Mouse (Mus musculus) ES-CJ7 (cell line): ENCODE measurements around the gene Trim31.

Experiments used
- DNase-seq: peaks from one replicate; pipeline ENCODE4 v3.0.0; 2011; ENCODE audit warnings: low read depth, low spot score

Trim31 gene

GRCm38 (mm10) chr17:36944121-36944775 lies 46.3 kb downstream of the Trim31 start:
- no peak for DNase-seq

GRCm38 (mm10) chr17:36947051-36947819 lies 49.3 kb downstream of the Trim31 start:
- DNase-seq, result no peak

- no peak for DNase-seq
Measured at GRCm38 (mm10) chr17:36948286-36948685, 50.4 kb downstream of the Trim31 start.

- no peak for DNase-seq
Measured at GRCm38 (mm10) chr17:36949265-36949664, 51.3 kb downstream of the Trim31 start.

- DNase-seq, result peak; percentile 99
Measured at GRCm38 (mm10) chr17:36950981-36951947, 53.3 kb downstream of the Trim31 start, which contains the start of gene Ppp1r11. Ppp1r11 (minus strand) TSS chr17:36951741.

- DNase-seq, result no peak
Measured at GRCm38 (mm10) chr17:36952631-36953030, 54.7 kb downstream of the Trim31 start.

GRCm38 (mm10) chr17:36953062-36953461 lies 55.1 kb downstream of the Trim31 start:
- DNase-seq, result no peak

- DNase-seq, result peak; percentile 100
Measured at GRCm38 (mm10) chr17:36957999-36958743, 60.3 kb downstream of the Trim31 start, which contains the start of the genes Znrd1 and Znrd1as. Znrd1 (minus strand) TSS chr17:36958559. Znrd1as (plus strand) TSS chr17:36958592.

GRCm38 (mm10) chr17:36958884-36959283 lies 61.0 kb downstream of the Trim31 start:
- DNase-seq, result no peak
